Mouse (Mus musculus): ENCODE measurements around the gene Lmo7. TPM values are rescaled to one million over a fixed set of nuclear protein-coding genes. Genes with fewer than 3 reads are reported as not detected.

Gene Lmo7
- polyA plus RNA-seq, 1 experiment, result 0.79 TPM

DNA sequence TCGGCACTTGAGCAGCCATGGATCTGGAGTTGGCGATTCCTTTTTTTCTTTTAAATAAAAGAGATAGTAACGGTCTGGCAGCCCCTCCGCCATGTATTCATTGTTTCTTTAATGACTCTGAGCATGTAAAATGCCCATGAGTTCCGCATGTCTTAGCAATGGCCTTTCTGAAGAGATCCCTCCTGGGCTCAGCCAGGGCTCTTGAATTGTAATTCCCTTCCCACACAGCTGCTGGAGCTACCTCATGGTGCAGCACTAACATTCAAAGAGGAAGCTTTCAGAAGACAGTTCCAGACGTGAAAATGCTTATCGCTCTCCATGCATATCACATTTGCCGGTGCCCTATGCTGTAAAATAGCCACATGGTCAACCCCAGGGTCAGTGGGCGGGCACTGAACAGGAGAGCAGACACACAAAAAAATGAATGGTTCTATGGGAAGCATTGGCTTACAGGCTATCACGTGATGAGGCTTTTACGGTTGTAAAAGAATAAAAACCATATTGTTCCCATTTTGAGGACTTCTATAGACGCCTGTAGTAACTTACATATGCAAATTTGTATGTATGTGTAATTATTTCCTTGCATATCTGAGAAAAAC, 198.0 kb downstream of the Lmo7 start:
- no peak for DNase-seq (ENCODE audit: low read depth in 1 of 2, low spot score in 2 of 2)
- WGBS, result 90% methylated on average over 12 of the region's 12 CpGs
- TF ChIP-seq CTCF (IDR thresholded peaks at IDR 0.05; ENCODE audit: extremely low read depth, insufficient read depth, insufficient read length, insufficient replicate concordance), result no peak
- TF ChIP-seq POLR2A (IDR thresholded peaks at IDR 0.05; ENCODE audit: low read depth, low read length), result no peak
- Histone ChIP-seq H3K4me1 (ENCODE audit: control insufficient read depth, insufficient read depth, insufficient read length) (no peaks in the 10 kb centered on the region), H3K27me3 (ENCODE audit: control insufficient read depth, insufficient read depth, low read length) (no peaks in the 10 kb centered on the region), H3K36me3 (ENCODE audit: control insufficient read depth, insufficient read depth, low read length) (no peaks in the 10 kb centered on the region), H3K4me3 (ENCODE audit: extremely low read depth, insufficient read depth, insufficient read length) (no peak overlapping the region), H3K27ac (ENCODE audit: insufficient read depth, low read length) (no peak overlapping the region)

- Histone ChIP-seq H3K27me3 (ENCODE audit: control insufficient read depth, insufficient read depth, low read length) (no peaks in the 10 kb centered on the region), H3K4me3 (ENCODE audit: extremely low read depth, insufficient read depth, insufficient read length) (no peak overlapping the region), H3K27ac (ENCODE audit: insufficient read depth, low read length) (no peak overlapping the region), H3K4me1 (ENCODE audit: control insufficient read depth, insufficient read depth, insufficient read length) (no peaks in the 10 kb centered on the region), H3K36me3 (ENCODE audit: control insufficient read depth, insufficient read depth, low read length) (no peaks in the 10 kb centered on the region)
- DNase-seq (ENCODE audit: low read depth in 1 of 2, low spot score in 2 of 2), result no peak
- TF ChIP-seq CTCF (IDR thresholded peaks at IDR 0.05; ENCODE audit: extremely low read depth, insufficient read depth, insufficient read length, insufficient replicate concordance), result no peak
- TF ChIP-seq POLR2A (IDR thresholded peaks at IDR 0.05; ENCODE audit: low read depth, low read length), result no peak
- 95% methylated on average over 25 of the region's 25 CpGs for WGBS
Observed at GRCm38 (mm10) chr14:101930576-101931447, 201.1 kb downstream of the Lmo7 start.

DNA sequence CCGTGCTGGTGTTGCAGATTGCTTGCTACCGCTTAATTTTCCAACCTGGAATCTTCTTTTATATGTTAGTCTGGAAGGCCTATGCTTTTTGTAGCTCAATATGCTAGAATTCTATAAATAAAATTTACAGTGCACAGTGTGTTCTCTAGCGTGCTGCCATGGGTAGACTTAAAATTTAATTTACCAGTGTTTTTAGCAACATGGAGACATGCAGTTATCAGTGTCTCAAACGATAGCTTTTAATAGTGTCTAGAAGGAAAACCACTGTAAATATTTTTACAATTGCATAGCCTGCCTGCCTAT, 201.6 kb downstream of the Lmo7 start:
- Histone ChIP-seq H3K4me3 (ENCODE audit: extremely low read depth, insufficient read depth, insufficient read length) (no peak overlapping the region), H3K27ac (ENCODE audit: insufficient read depth, low read length) (no peak overlapping the region), H3K36me3 (ENCODE audit: control insufficient read depth, insufficient read depth, low read length) (no peaks in the 10 kb centered on the region), H3K27me3 (ENCODE audit: control insufficient read depth, insufficient read depth, low read length) (no peaks in the 10 kb centered on the region), H3K4me1 (ENCODE audit: control insufficient read depth, insufficient read depth, insufficient read length) (no peaks in the 10 kb centered on the region)
- TF ChIP-seq CTCF (IDR thresholded peaks at IDR 0.05; ENCODE audit: extremely low read depth, insufficient read depth, insufficient read length, insufficient replicate concordance) (no peak), POLR2A (IDR thresholded peaks at IDR 0.05; ENCODE audit: low read depth, low read length) (no peak)
- WGBS, result 90% methylated on average over 4 of the region's 4 CpGs
- no peak for DNase-seq (ENCODE audit: low read depth in 1 of 2, low spot score in 2 of 2)

- 86% methylated on average over 9 of the region's 9 CpGs for WGBS
- no peak for DNase-seq (ENCODE audit: low read depth in 1 of 2, low spot score in 2 of 2)
- no peaks in the 10 kb centered on the region for H3K36me3 ChIP-seq (ENCODE audit: control insufficient read depth, insufficient read depth, low read length)
- H3K4me3 ChIP-seq (ENCODE audit: extremely low read depth, insufficient read depth, insufficient read length), result no peak overlapping the region
- no peak overlapping the region for H3K27ac ChIP-seq (ENCODE audit: insufficient read depth, low read length)
- H3K4me1 ChIP-seq (ENCODE audit: control insufficient read depth, insufficient read depth, insufficient read length), result no peaks in the 10 kb centered on the region
- TF ChIP-seq CTCF (IDR thresholded peaks at IDR 0.05; ENCODE audit: extremely low read depth, insufficient read depth, insufficient read length, insufficient replicate concordance) (no peak), POLR2A (IDR thresholded peaks at IDR 0.05; ENCODE audit: low read depth, low read length) (no peak)
- H3K27me3 ChIP-seq (ENCODE audit: control insufficient read depth, insufficient read depth, low read length), result no peaks in the 10 kb centered on the region
Observed at GRCm38 (mm10) chr14:101933551-101933950, 203.8 kb downstream of the Lmo7 start.

DNA sequence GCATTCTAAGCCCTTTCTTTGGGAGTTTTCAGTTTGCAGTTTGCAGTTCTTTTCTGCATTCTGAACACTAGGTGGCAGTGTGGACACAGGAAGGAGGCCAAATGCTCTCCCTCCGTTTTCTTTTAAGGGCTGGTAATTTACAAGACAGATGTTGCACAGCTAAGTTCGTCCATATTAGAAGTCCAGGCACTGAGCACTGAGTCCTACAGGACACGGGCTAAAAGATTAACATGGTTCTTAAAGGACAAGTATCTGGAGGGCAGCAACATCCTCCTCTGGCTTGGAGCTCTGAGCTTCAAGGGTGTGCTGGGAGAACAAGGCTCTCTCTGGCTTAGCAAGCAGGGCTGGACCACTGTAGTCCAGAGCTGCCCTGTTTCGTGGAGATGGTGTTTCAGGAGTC, 213.2 kb downstream of the Lmo7 start:
- Histone ChIP-seq H3K27me3 (ENCODE audit: control insufficient read depth, insufficient read depth, low read length) (no peaks in the 10 kb centered on the region), H3K36me3 (ENCODE audit: control insufficient read depth, insufficient read depth, low read length) (no peaks in the 10 kb centered on the region), H3K4me3 (ENCODE audit: extremely low read depth, insufficient read depth, insufficient read length) (no peak overlapping the region), H3K4me1 (ENCODE audit: control insufficient read depth, insufficient read depth, insufficient read length) (0 out of 2 replicates have a peak, but pooled peaks cover 3% of the 10 kb centered on the region), H3K27ac (ENCODE audit: insufficient read depth, low read length) (no peak overlapping the region)
- 11% methylated on average over 4 of the region's 4 CpGs for WGBS
- TF ChIP-seq CTCF (IDR thresholded peaks at IDR 0.05; ENCODE audit: extremely low read depth, insufficient read depth, insufficient read length, insufficient replicate concordance), result peak; percentile 53; the same call in 1 of the 2 replicates
- no peak for TF ChIP-seq POLR2A (IDR thresholded peaks at IDR 0.05; ENCODE audit: low read depth, low read length)
- peak in 1 of 2 experiments; percentile 8 for DNase-seq (ENCODE audit: low read depth in 1 of 2, low spot score in 2 of 2)

GRCm38 (mm10) chr14:101946711-101947516, 217.2 kb downstream of the Lmo7 start:
- Histone ChIP-seq H3K4me3 (ENCODE audit: extremely low read depth, insufficient read depth, insufficient read length) (no peak overlapping the region), H3K36me3 (ENCODE audit: control insufficient read depth, insufficient read depth, low read length) (no peaks in the 10 kb centered on the region), H3K27ac (ENCODE audit: insufficient read depth, low read length) (no peak overlapping the region), H3K4me1 (ENCODE audit: control insufficient read depth, insufficient read depth, insufficient read length) (0 out of 2 replicates have a peak, but pooled peaks cover 3% of the 10 kb centered on the region), H3K27me3 (ENCODE audit: control insufficient read depth, insufficient read depth, low read length) (no peaks in the 10 kb centered on the region)
- no peak for DNase-seq (ENCODE audit: low read depth in 1 of 2, low spot score in 2 of 2)
- TF ChIP-seq CTCF (IDR thresholded peaks at IDR 0.05; ENCODE audit: extremely low read depth, insufficient read depth, insufficient read length, insufficient replicate concordance) (peak; percentile 9; the same call in 1 of the 2 replicates), POLR2A (IDR thresholded peaks at IDR 0.05; ENCODE audit: low read depth, low read length) (no peak)
- WGBS, result 58% methylated on average over 21 of the region's 21 CpGs

Measured in spleen, adult 2 months (tissue).